Mouse (Mus musculus) forebrain, embryonic 14.5 days (tissue): ENCODE results near the gene Vmn2r113. TPM values are rescaled to one million over a fixed set of nuclear protein-coding genes. Genes with fewer than 3 reads are reported as not detected.
"Not testable (repeated sequence)": the region's sequence is repeated elsewhere in the genome, so short reads cannot be mapped to it uniquely, and the experiment has no call there.

ENCODE experiments used
- ATAC-seq: fragments of 200-750 bp; cut with Nextera tagmentation; 2 replicates; pipeline ENCODE4 v1.8.0; 2017; ENCODE audit warnings: mild to moderate bottlenecking, moderate library complexity
- DNase-seq: peaks from one replicate; pipeline ENCODE4 v3.0.0-alpha.2; 2015; ENCODE audit warnings: low spot score
- H3K27ac ChIP-seq: fragments of 300-500 bp; sonication (generic); 2 replicates; pipeline ENCODE4 v1.5.1; 2014; ENCODE audit warnings: low read depth, mild to moderate bottlenecking, control low read depth, low read length, moderate library complexity
- H3K27me3 ChIP-seq: fragments of 300-500 bp; sonication (generic); replicated peaks from 2 replicates; pipeline ENCODE4 v1.6.1; 2014; ENCODE audit warnings: low read length, control low read depth, mixed read lengths; ENCODE audit not compliant: control insufficient read depth, insufficient read depth
- H3K36me3 ChIP-seq: fragments of 300-500 bp; sonication (generic); 2 replicates; pipeline ENCODE4 v1.6.1; 2014; ENCODE audit warnings: low read length, control low read depth; ENCODE audit not compliant: control insufficient read depth, insufficient read depth
- H3K4me1 ChIP-seq: fragments of 300-500 bp; sonication (generic); 2 replicates; pipeline ENCODE4 v1.6.1; 2014; ENCODE audit warnings: antibody characterized with exemption, low read length, control low read depth; ENCODE audit not compliant: control insufficient read depth, insufficient read depth
- H3K4me2 ChIP-seq: fragments of 300-500 bp; sonication (generic); 2 replicates; pipeline ENCODE4 v1.6.1; 2014; ENCODE audit warnings: mild to moderate bottlenecking, control low read depth, low read length
- H3K4me3 ChIP-seq: fragments of 300-500 bp; sonication (generic); 2 replicates; pipeline ENCODE4 v1.5.1; 2014; ENCODE audit warnings: low read depth, low read length, control low read depth
- H3K9ac ChIP-seq: fragments of 300-500 bp; sonication (generic); 2 replicates; pipeline ENCODE4 v1.6.1; 2014; ENCODE audit warnings: mild to moderate bottlenecking, low read length, control low read depth, moderate library complexity
- H3K9me3 ChIP-seq: fragments of 300-500 bp; sonication (generic); replicated peaks from 2 replicates; pipeline ENCODE4 v1.6.1; 2016; ENCODE audit warnings: low read length, control low read depth, mixed read lengths; ENCODE audit not compliant: control insufficient read depth
- WGBS: fragments of 180-500 bp; shearing (Covaris S2); extraction: QIAGEN DNeasy Blood & Tissue Kit; methylation state at CpG from one replicate; pipeline ENCODE4 v1.1.7; 2014; 5-methylcytosine and 5-hydroxymethylcytosine counted together
- polyA plus RNA-seq: library from polyadenylated mRNA; unstranded; fragments of >200 nt; fragmentation: Nextera tagmentation; extraction: Ambion mirVana; gene quantifications from 2 replicates; pipeline ENCODE4 v1.2.1, GENCODE M21; 2014

Gene Vmn2r113
- not detected in 2 replicates for polyA plus RNA-seq

DNA sequence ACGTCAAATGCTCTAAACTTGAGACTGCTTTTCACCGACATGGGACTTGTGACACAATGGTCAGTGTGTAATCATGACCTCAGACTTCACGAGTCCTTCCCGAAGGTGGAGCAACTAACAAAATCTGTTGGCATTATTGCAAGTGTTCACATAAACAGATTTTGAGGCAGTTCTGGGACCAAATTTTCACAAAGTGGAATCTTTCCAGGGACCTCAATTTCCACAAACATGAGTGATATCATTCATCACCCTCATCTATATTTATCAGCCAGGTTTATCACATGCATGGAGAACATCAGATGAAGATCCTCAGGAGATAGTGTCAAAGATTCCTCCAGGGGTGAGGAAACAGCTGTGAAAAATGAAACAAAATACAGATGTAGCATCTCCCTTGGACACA is at the start of gene Vmn2r113:
TSS of gene Vmn2r113 (plus strand) at position 301 of the 400 bp plus-strand sequence.
- H3K27ac ChIP-seq, ATAC-seq: not testable (repeated sequence)
- no CpG with 5 or more reads among the region's 4 CpGs for WGBS

More for the DNA sequence above, at the start of gene Vmn2r113:
- DNase-seq, H3K4me1 ChIP-seq, H3K4me2 ChIP-seq, H3K4me3 ChIP-seq, H3K9ac ChIP-seq, H3K36me3 ChIP-seq, H3K9me3 ChIP-seq, H3K27me3 ChIP-seq: not testable (repeated sequence)

Other genes with a start within 250 kb of the Vmn2r113 start
- 25.5 and 26.0 TPM in 2 replicates for gene Zfp945, start 75.8 kb upstream of the Vmn2r113 start, polyA plus RNA-seq
- not detected in 2 replicates for gene Vmn2r-ps130, start 118.2 kb downstream of the Vmn2r113 start, polyA plus RNA-seq